Mouse (Mus musculus) forebrain, embryonic 15.5 days (tissue): ENCODE measurements around the gene Il18. TPM values are rescaled to one million over a fixed set of nuclear protein-coding genes. Genes with fewer than 3 reads are reported as not detected.
"Not testable (repeated sequence)": the region's sequence is repeated elsewhere in the genome, so short reads cannot be mapped to it uniquely, and the experiment has no call there.

ENCODE experiments used
- ATAC-seq: fragments of 200-750 bp; cut with Nextera tagmentation; replicated peaks from 2 replicates; pipeline ENCODE4 v1.8.0; 2017; ENCODE audit warnings: mild to moderate bottlenecking, moderate TSS enrichment, moderate library complexity
- H3K27ac ChIP-seq: fragments of 300-500 bp; sonication (generic); replicated peaks from 2 replicates; pipeline ENCODE4 v1.5.1; 2015; ENCODE audit warnings: mild to moderate bottlenecking, inconsistent platforms
- H3K27me3 ChIP-seq: fragments of 300-500 bp; sonication (generic); 2 replicates; pipeline ENCODE4 v1.6.1; 2015; ENCODE audit warnings: inconsistent platforms
- H3K36me3 ChIP-seq: fragments of 300-500 bp; sonication (generic); 2 replicates; pipeline ENCODE4 v1.6.1; 2015; ENCODE audit warnings: mild to moderate bottlenecking, inconsistent platforms
- H3K4me1 ChIP-seq: fragments of 300-500 bp; sonication (generic); 2 replicates; pipeline ENCODE4 v1.6.1; 2015; ENCODE audit warnings: inconsistent platforms
- H3K4me2 ChIP-seq: fragments of 300-500 bp; sonication (generic); replicated peaks from 2 replicates; pipeline ENCODE4 v1.6.1; 2015; ENCODE audit warnings: mild to moderate bottlenecking, inconsistent platforms
- H3K4me3 ChIP-seq: fragments of 300-500 bp; sonication (generic); 2 replicates; pipeline ENCODE4 v1.5.1; 2015; ENCODE audit warnings: mild to moderate bottlenecking, inconsistent platforms
- H3K9ac ChIP-seq: fragments of 300-500 bp; sonication (generic); replicated peaks from 2 replicates; pipeline ENCODE4 v1.6.1; 2015; ENCODE audit warnings: mild to moderate bottlenecking, inconsistent platforms
- H3K9me3 ChIP-seq: fragments of 300-500 bp; sonication (generic); 2 replicates; pipeline ENCODE4 v1.6.1; 2016; ENCODE audit warnings: inconsistent platforms
- whole genome bisulfite sequencing: fragments of 180-500 bp; shearing (Covaris S2); methylation state at CpG from one replicate; pipeline ENCODE4 v1.1.7; 2015; ENCODE audit warnings: mixed read lengths; 5-methylcytosine and 5-hydroxymethylcytosine counted together
- polyA plus RNA-seq: library from polyadenylated mRNA; unstranded; fragments of >200 nt; fragmentation: Nextera tagmentation; extraction: Ambion mirVana; gene quantifications from 2 replicates; pipeline ENCODE4 v1.2.1, GENCODE M21; 2015

The Il18 gene
- polyA plus RNA-seq, 1 experiment from 2014 or later: 16.5 TPM

DNA sequence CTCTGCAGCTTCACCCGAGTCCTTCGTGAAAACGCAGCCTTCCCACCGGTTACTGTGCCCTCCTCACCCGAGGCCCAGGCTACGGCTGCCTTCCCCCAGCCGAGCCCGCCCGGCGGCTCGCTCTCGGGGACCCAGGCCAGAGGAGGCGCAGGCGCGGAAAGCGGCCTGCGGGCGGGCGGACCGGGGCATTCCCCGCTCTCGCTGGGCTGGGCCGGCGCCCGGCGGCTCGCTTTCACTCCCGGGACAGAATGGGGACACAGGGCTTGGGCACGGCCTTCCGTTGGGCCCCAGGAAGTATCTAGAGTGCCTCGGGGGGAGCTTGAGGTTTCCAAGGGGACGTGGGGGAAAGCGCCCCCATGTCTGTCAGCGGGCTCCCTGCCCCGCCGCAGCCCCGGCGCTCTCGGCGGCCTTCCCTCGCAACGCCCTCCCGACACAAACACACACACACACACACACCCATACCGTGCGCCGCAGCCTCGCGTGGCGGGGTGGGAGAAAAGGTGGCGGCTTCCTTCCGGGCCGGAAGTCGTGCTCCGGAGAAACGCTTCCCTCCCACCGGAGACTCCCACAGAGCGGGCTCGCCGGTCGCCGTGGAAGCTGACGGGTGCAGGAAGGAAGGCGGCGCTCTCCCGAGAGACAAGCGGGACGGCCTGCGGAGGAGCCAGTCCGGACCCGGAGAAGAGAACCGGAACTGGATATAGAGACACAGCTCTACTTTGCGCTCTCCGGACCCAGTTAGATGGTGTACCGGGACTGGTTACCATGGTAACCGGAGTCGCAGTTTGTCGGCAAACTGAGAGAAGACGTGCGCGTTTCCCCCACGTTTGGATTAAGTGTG lies 62.4 kb downstream of the Il18 start, which contains the start of the genes Pih1d2 and Nkapd1:
Gene Pih1d2, plus strand, starts transcription at position 556 of the 838 bp plus-strand sequence.
Gene Nkapd1, minus strand, starts transcription at position 699 of the 838 bp plus-strand sequence.
- H3K9me3 ChIP-seq: no peaks in the 10 kb centered on the region
- H3K4me3 ChIP-seq: peak within 1 kb of the TSS; percentile 97
- H3K36me3 ChIP-seq: peaks cover 31% of the 10 kb centered on the region
- WGBS: 1% methylated on average over 75 of the region's 81 CpGs
- peak within 1 kb of the TSS; percentile 97 for H3K27ac ChIP-seq
- no peaks in the 10 kb centered on the region for H3K27me3 ChIP-seq
- peak within 1 kb of the TSS; percentile 90 for H3K4me2 ChIP-seq
- peak within 1 kb of the TSS; percentile 77 for H3K9ac ChIP-seq
- peaks cover 14% of the 10 kb centered on the region for H3K4me1 ChIP-seq
- peak; percentile 95 for ATAC-seq

- Histone ChIP-seq H3K9ac (peak overlapping the region; percentile 77), H3K4me3 (peak overlapping the region; percentile 97)
- WGBS: 63% methylated on average over 9 of the region's 9 CpGs
Observed at GRCm38 (mm10) chr9:50617794-50618330, 63.2 kb downstream of the Il18 start.

DNA sequence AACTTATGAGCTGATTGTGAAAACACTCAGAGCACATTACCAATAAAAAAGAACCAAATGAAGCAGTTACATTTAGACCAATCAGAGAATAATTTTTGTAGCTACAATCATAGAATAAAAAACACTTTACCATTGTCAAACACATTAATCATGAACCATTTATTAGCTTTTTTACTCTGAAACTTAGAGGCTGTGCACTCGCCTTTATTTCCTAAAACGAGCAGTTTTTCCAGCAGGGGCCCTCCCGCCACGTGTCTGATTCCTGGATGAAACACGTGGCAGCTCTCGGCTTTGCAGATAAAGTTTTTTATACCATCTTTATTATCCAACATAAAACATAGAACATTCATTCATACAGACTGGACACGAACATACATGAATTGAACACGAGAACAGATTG lies 76.3 kb downstream of the Il18 start:
- peaks cover 23% of the 10 kb centered on the region for H3K36me3 ChIP-seq
- ATAC-seq, H3K4me3 ChIP-seq, H3K4me2 ChIP-seq, H3K9me3 ChIP-seq, H3K27ac ChIP-seq, H3K4me1 ChIP-seq, H3K9ac ChIP-seq, H3K27me3 ChIP-seq: not testable (repeated sequence)
- 92% methylated on average over 6 of the region's 8 CpGs for WGBS

More at GRCm38 (mm10) chr9:50617794-50618330, 63.2 kb downstream of the Il18 start:
- H3K4me2 ChIP-seq: peak overlapping the region; percentile 90
- H3K27me3 ChIP-seq: no peaks in the 10 kb centered on the region
- H3K9me3 ChIP-seq: no peaks in the 10 kb centered on the region
- no peak overlapping the region for H3K27ac ChIP-seq
- peaks cover 14% of the 10 kb centered on the region for H3K4me1 ChIP-seq
- peaks cover 22% of the 10 kb centered on the region for H3K36me3 ChIP-seq
- no peak for ATAC-seq

Other genes starting within 250 kb of the Il18 start
- gene Rpl10-ps3, start 209.9 kb upstream of the Il18 start, polyA plus RNA-seq: 108 and 113 TPM in 2 replicates
- 0.23 TPM in 1 of 2 replicates, not detected in the other for gene Plet1, start 60.3 kb upstream of the Il18 start, polyA plus RNA-seq
- 89.4 and 93.4 TPM in 2 replicates for gene Pts, start 26.1 kb upstream of the Il18 start, polyA plus RNA-seq
- gene Bco2, start 354 bp downstream of the Il18 start, polyA plus RNA-seq: 0.36 and 0.43 TPM in 2 replicates
- 0.19 and 0.31 TPM in 2 replicates for gene Tex12, start 6.5 kb downstream of the Il18 start, polyA plus RNA-seq
- 197 and 209 TPM in 2 replicates for gene Sdhd, start 49.0 kb downstream of the Il18 start, polyA plus RNA-seq
- 328 and 352 TPM in 2 replicates for gene Timm8b, start 49.1 kb downstream of the Il18 start, polyA plus RNA-seq
- 3.6 and 5.8 TPM in 2 replicates for gene Pih1d2, start 62.5 kb downstream of the Il18 start, polyA plus RNA-seq
- gene Nkapd1, start 62.6 kb downstream of the Il18 start, polyA plus RNA-seq: 22.8 and 23.3 TPM in 2 replicates
- 41.4 and 43.9 TPM in 2 replicates for gene Dlat, start 105.0 kb downstream of the Il18 start, polyA plus RNA-seq
- gene Dixdc1, start 184.7 kb downstream of the Il18 start, polyA plus RNA-seq: 24.7 and 26.9 TPM in 2 replicates
- 1.4 and 1.5 TPM in 2 replicates for gene 2310030G06Rik, start 191.7 kb downstream of the Il18 start, polyA plus RNA-seq
- 13.1 and 14.1 TPM in 2 replicates for gene Cryab, start 196.5 kb downstream of the Il18 start, polyA plus RNA-seq
- 1.4 TPM in 1 of 2 replicates, not detected in the other for gene Hspb2, start 197.5 kb downstream of the Il18 start, polyA plus RNA-seq
- gene Fdxacb1, start 213.4 kb downstream of the Il18 start, polyA plus RNA-seq: 10.9 and 11.0 TPM in 2 replicates
- gene Alg9, start 220.2 kb downstream of the Il18 start, polyA plus RNA-seq: 48.3 and 50.3 TPM in 2 replicates
- 46.5 and 55.9 TPM in 2 replicates for gene 1110032A03Rik, start 220.7 kb downstream of the Il18 start, polyA plus RNA-seq